In the genomic region with DNA sequence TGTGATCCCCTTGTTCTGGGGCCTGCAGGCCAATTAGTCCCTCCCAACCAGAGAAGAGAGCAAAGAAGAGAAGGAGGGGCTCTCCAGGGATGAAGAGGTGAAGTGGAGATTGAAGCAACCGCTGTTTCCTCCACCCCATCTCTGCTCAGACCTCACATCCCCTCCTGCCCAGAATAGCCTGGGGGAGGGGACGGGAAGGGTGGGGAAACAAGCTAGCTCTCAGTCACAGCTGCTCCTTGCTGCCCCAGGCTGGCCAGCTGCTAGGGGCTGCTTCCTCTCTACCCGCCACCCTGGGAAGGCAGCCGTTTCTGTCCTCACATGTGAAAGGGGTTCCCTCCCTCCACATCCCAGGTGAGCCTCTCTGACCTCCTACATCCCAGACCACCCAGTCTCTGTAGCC, we compare ENCODE assay signal across 9 mouse cellular contexts.
DNase-seq lines count a peak whose midpoint lies in the region; ATAC-seq lines count a peak whose summit lies in the region.
"Had no signal": no experiment of that assay in that cellular context is flagged by ENCODE, and none has a peak within 500 bp of the region (broad histone marks: within the 10 kb centered on the region; RNA-seq: fewer than 3 reads in every experiment).

No protein-coding gene starts in this region.

- H3K9ac ChIP-seq in forebrain, embryonic 13.5 days = no peak overlapping the region
- no peak overlapping the region for H3K9ac ChIP-seq in midbrain, embryonic 11.5 days (ENCODE audit: low read length)
- H3K9ac ChIP-seq in midbrain, embryonic 16.5 days (ENCODE audit: low read depth, low read length) = no peak overlapping the region
- no peak overlapping the region for H3K9ac ChIP-seq in liver, embryonic 16.5 days (ENCODE audit: low read depth, low read length)

- 35% methylated on average over 4 of the region's 4 CpGs for WGBS in forebrain, embryonic 10.5 days
- WGBS in forebrain, embryonic 13.5 days = 31% methylated on average over 4 of the region's 4 CpGs
- 48% methylated on average over 4 of the region's 4 CpGs for WGBS in midbrain, embryonic 11.5 days
- WGBS in midbrain, embryonic 16.5 days = 40% methylated on average over 4 of the region's 4 CpGs
- WGBS in liver, embryonic 16.5 days (ENCODE audit: insufficient replicate concordance) = 14% methylated on average over 4 of the region's 4 CpGs

- peak overlapping the region; percentile 65 for H3K27ac ChIP-seq in forebrain, embryonic 10.5 days
- no peak overlapping the region for H3K27ac ChIP-seq in forebrain, embryonic 13.5 days
- no peak overlapping the region for H3K27ac ChIP-seq in midbrain, embryonic 11.5 days (ENCODE audit: low read depth, low read length)
- H3K27ac ChIP-seq in midbrain, embryonic 16.5 days (ENCODE audit: low read length) = no peak overlapping the region
- H3K27ac ChIP-seq in liver, embryonic 16.5 days (ENCODE audit: low read length) = peak overlapping the region; percentile 37
- H3K27ac ChIP-seq: layer of hippocampus, adult 2 months had no signal

- H3K27me3 ChIP-seq in forebrain, embryonic 10.5 days (ENCODE audit: poor library complexity, severe bottlenecking) = no peaks in the 10 kb centered on the region
- H3K27me3 ChIP-seq in forebrain, embryonic 13.5 days = no peaks in the 10 kb centered on the region
- H3K27me3 ChIP-seq in midbrain, embryonic 11.5 days (ENCODE audit: control insufficient read depth, insufficient read depth, low read length) = no peaks in the 10 kb centered on the region
- H3K27me3 ChIP-seq in midbrain, embryonic 16.5 days (ENCODE audit: control insufficient read depth, insufficient read depth, low read depth, low read length) = no peaks in the 10 kb centered on the region
- no peaks in the 10 kb centered on the region for H3K27me3 ChIP-seq in liver, embryonic 16.5 days (ENCODE audit: control insufficient read depth, insufficient read depth, low read depth, low read length)

- no peak overlapping the region for H3K4me3 ChIP-seq in forebrain, embryonic 10.5 days
- H3K4me3 ChIP-seq in forebrain, embryonic 13.5 days = no peak overlapping the region
- H3K4me3 ChIP-seq in midbrain, embryonic 11.5 days (ENCODE audit: low read depth, low read length) = no peak overlapping the region
- H3K4me3 ChIP-seq in midbrain, embryonic 16.5 days (ENCODE audit: low read depth, low read length) = no peak overlapping the region
- no peak overlapping the region for H3K4me3 ChIP-seq in liver, embryonic 16.5 days (ENCODE audit: low read depth, low read length)
- H3K4me3 ChIP-seq: layer of hippocampus, adult 2 months had no signal

- no peak overlapping the region for H3K4me2 ChIP-seq in forebrain, embryonic 13.5 days
- H3K4me2 ChIP-seq in midbrain, embryonic 11.5 days = no peak overlapping the region
- no peak overlapping the region for H3K4me2 ChIP-seq in midbrain, embryonic 16.5 days (ENCODE audit: low read length)
- H3K4me2 ChIP-seq in liver, embryonic 16.5 days (ENCODE audit: low read depth, low read length) = no peak overlapping the region

- H3K9me3 ChIP-seq in forebrain, embryonic 10.5 days = peaks cover 3% of the 10 kb centered on the region; the same call in 1 of the 2 replicates
- peaks cover 7% of the 10 kb centered on the region; the same call in 1 of the 2 replicates for H3K9me3 ChIP-seq in forebrain, embryonic 13.5 days (replicated peaks)
- no peaks in the 10 kb centered on the region for H3K9me3 ChIP-seq in midbrain, embryonic 11.5 days (ENCODE audit: control insufficient read depth, low read length)
- H3K9me3 ChIP-seq in midbrain, embryonic 16.5 days (replicated peaks; ENCODE audit: control insufficient read depth, low read length, poor library complexity, severe bottlenecking) = no peaks in the 10 kb centered on the region
- no peaks in the 10 kb centered on the region for H3K9me3 ChIP-seq in liver, embryonic 16.5 days (replicated peaks; ENCODE audit: control insufficient read depth, low read length)

- H3K4me1 ChIP-seq in forebrain, embryonic 10.5 days = peaks cover 10% of the 10 kb centered on the region
- no peaks in the 10 kb centered on the region for H3K4me1 ChIP-seq in forebrain, embryonic 13.5 days
- no peaks in the 10 kb centered on the region; the same call in 1 of the 2 replicates for H3K4me1 ChIP-seq in midbrain, embryonic 11.5 days (ENCODE audit: control insufficient read depth, insufficient read depth, low read length)
- H3K4me1 ChIP-seq in midbrain, embryonic 16.5 days (ENCODE audit: control insufficient read depth, insufficient read depth, low read length) = no peaks in the 10 kb centered on the region
- H3K4me1 ChIP-seq in liver, embryonic 16.5 days (ENCODE audit: control insufficient read depth, low read depth, low read length) = no peaks in the 10 kb centered on the region

- no peak for ATAC-seq in forebrain, embryonic 13.5 days
- ATAC-seq in midbrain, embryonic 11.5 days (ENCODE audit: low FRiP score) = no peak
- ATAC-seq in midbrain, embryonic 16.5 days = no peak
- ATAC-seq in liver, embryonic 16.5 days (ENCODE audit: low read depth) = no peak; the same call in 1 of the 2 replicates
- ATAC-seq in erythroid progenitor cell, adult 5-6 weeks (replicated peaks; ENCODE audit: low FRiP score, poor library complexity, severe bottlenecking) = no peak

- no peaks in the 10 kb centered on the region for H3K36me3 ChIP-seq in forebrain, embryonic 10.5 days (replicated peaks)
- H3K36me3 ChIP-seq in forebrain, embryonic 13.5 days (ENCODE audit: poor library complexity, severe bottlenecking) = no peaks in the 10 kb centered on the region
- no peaks in the 10 kb centered on the region for H3K36me3 ChIP-seq in midbrain, embryonic 11.5 days (ENCODE audit: control insufficient read depth, insufficient read depth, low read length)
- no peaks in the 10 kb centered on the region for H3K36me3 ChIP-seq in midbrain, embryonic 16.5 days (ENCODE audit: control insufficient read depth, insufficient read depth, low read length)
- no peaks in the 10 kb centered on the region for H3K36me3 ChIP-seq in liver, embryonic 16.5 days (ENCODE audit: control insufficient read depth, insufficient read depth)

- DNase-seq in forebrain, embryonic 10.5 days (ENCODE audit: extremely low spot score, low spot score) = no peak
- peak; percentile 80 for DNase-seq in midbrain, embryonic 11.5 days (ENCODE audit: low spot score, missing footprints)
- DNase-seq in thymus, postnatal 25 days = peak; percentile 55
- DNase-seq in right cerebral cortex, postnatal 4 days = no peak

Comparison
In these comparisons a context has a peak if more than half of its experiments do, and no peak if none do; other contexts are left out.
1. H3K27ac ChIP-seq: peak in forebrain, embryonic 10.5 days (single experiment) and liver, embryonic 16.5 days (single experiment); none in forebrain, embryonic 13.5 days (single experiment), midbrain, embryonic 11.5 days (single experiment) and midbrain, embryonic 16.5 days (single experiment).
2. DNase-seq: peak in midbrain, embryonic 11.5 days (single experiment) and thymus, postnatal 25 days (single experiment); none in forebrain, embryonic 10.5 days (single experiment) and right cerebral cortex, postnatal 4 days (single experiment).